Mouse (Mus musculus) bone marrow, adult 2 months (tissue): ENCODE measurements around the gene Pbrm1.

Experiments used
- CTCF ChIP-seq: fragments of 200-500 bp; IDR thresholded peaks from 2 replicates; pipeline ENCODE4 v1.5.1; 2011; ENCODE audit warnings: low read length, control low read depth; ENCODE audit not compliant: control insufficient read depth, insufficient read depth
- POLR2A ChIP-seq: fragments of 200-500 bp; IDR thresholded peaks from 2 replicates; pipeline ENCODE4 v1.6.1; 2011; ENCODE audit warnings: low read depth, mild to moderate bottlenecking, control low read depth, low read length, borderline replicate concordance; ENCODE audit not compliant: control insufficient read depth

DNA sequence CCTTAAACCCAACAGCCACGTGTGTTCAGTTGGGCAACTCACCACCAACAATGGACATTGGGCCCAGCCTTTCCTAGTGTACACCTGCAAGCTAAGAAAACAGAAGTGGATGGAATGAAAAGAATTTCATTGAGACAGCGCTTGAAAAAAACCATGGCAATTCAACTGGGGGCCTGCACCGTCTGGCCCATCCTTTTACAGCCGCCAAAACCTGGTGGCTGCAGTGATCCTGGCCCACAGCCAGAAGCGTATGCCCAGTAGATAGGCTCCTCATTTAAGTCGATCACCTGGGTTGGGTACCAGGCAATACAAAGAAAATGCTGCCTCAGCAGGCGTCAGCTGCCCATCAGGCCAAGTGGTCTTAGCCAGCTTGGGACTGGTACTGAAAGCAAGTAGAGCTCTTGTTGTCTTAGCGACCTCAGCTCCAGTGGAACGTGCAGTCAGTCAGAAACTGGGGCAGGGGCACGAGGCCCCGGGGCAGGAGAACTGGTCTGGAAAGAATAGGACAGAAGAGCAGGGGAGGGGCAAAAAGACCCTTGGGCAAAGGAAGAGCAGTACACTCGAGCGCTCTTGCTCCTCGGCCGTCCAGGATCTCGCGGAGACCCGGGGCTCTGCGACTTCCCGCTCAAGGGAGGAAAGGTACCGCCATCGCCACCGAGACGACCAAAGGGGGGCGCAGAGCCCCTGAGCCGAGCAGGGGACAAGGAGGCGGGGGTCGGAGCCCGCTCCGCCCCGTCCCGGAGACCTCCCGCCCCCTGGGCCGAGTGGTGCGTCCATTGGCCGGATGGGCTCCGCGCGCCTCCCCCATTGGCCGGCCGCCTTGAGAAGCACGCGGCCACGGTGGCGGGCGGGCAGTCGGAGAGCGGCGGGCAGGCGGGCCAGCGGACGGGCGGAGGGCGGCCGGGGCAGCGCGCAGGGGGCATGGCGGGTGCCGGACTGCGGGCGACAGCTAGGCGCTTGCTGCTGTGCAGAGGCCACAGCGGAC lies 111.6 kb downstream of the Pbrm1 start, which contains the start of gene Nt5dc2:
- no peak for TF ChIP-seq POLR2A
- no peak for TF ChIP-seq CTCF
